Mouse (Mus musculus): ENCODE measurements around the gene Rab3il1. TPM values are rescaled to one million over a fixed set of nuclear protein-coding genes. Genes with fewer than 3 reads are reported as not detected.

Gene Rab3il1
- 25.2 and 26.2 TPM in 2 replicates for polyA plus RNA-seq (2015; fragmentation: Nextera tagmentation; extraction: Ambion mirVana)

- 83% methylated on average over 7 of the region's 7 CpGs for WGBS
- H3K4me1 ChIP-seq (replicated peaks): no peaks in the 10 kb centered on the region
- H3K27me3 ChIP-seq: no peaks in the 10 kb centered on the region
- no peak within 1 kb of the TSS for H3K4me3 ChIP-seq
- no peak within 1 kb of the TSS for H3K9ac ChIP-seq
- no peaks in the 10 kb centered on the region for H3K36me3 ChIP-seq
- H3K27ac ChIP-seq (replicated peaks): no peak within 1 kb of the TSS
- no peak within 1 kb of the TSS for H3K4me2 ChIP-seq
- H3K9me3 ChIP-seq: no peaks in the 10 kb centered on the region
- ATAC-seq (ENCODE audit: low read depth): no peak
Measured at GRCm38 (mm10) chr19:10001206-10001969, at the start of gene Rab3il1, which contains the start of gene Best1. Gene Rab3il1 (plus strand): TSS chr19:10001669. Gene Best1 (minus strand): TSS chr19:10001633.

- 72% methylated on average over 3 of the region's 3 CpGs for WGBS
- no peak for ATAC-seq (ENCODE audit: low read depth)
- H3K4me3 ChIP-seq: no peak overlapping the region
- H3K9me3 ChIP-seq: no peaks in the 10 kb centered on the region
- H3K27ac ChIP-seq (replicated peaks): no peak overlapping the region
- no peak overlapping the region for H3K4me2 ChIP-seq
- H3K9ac ChIP-seq: no peak overlapping the region
- H3K27me3 ChIP-seq: no peaks in the 10 kb centered on the region
- H3K4me1 ChIP-seq (replicated peaks): peaks cover 20% of the 10 kb centered on the region
- H3K36me3 ChIP-seq: no peaks in the 10 kb centered on the region
Measured at GRCm38 (mm10) chr19:9952390-9952789, 49.1 kb upstream of the Rab3il1 start.

GRCm38 (mm10) chr19:9952912-9953311 is 48.6 kb upstream of the Rab3il1 start:
- no peaks in the 10 kb centered on the region for H3K36me3 ChIP-seq
- ATAC-seq (ENCODE audit: low read depth): no peak
- H3K4me3 ChIP-seq: no peak overlapping the region
- H3K4me1 ChIP-seq (replicated peaks): peaks cover 20% of the 10 kb centered on the region
- no peak overlapping the region for H3K9ac ChIP-seq
- no peak overlapping the region for H3K27ac ChIP-seq (replicated peaks)
- no peak overlapping the region for H3K4me2 ChIP-seq
- H3K27me3 ChIP-seq: no peaks in the 10 kb centered on the region
- WGBS: 87% methylated on average over 3 of the region's 3 CpGs
- no peaks in the 10 kb centered on the region for H3K9me3 ChIP-seq

GRCm38 (mm10) chr19:9954055-9954810 is 47.2 kb upstream of the Rab3il1 start:
- Histone ChIP-seq H3K4me2 (no peak overlapping the region), H3K4me3 (no peak overlapping the region), H3K27ac (replicated peaks) (peak overlapping the region; percentile 28; the same call in 1 of the 2 replicates), H3K4me1 (replicated peaks) (peaks cover 20% of the 10 kb centered on the region), H3K9ac (no peak overlapping the region), H3K27me3 (no peaks in the 10 kb centered on the region), H3K9me3 (no peaks in the 10 kb centered on the region), H3K36me3 (no peaks in the 10 kb centered on the region)
- peak; percentile 83 for ATAC-seq (ENCODE audit: low read depth)
- 39% methylated on average over 7 of the region's 7 CpGs for WGBS

GRCm38 (mm10) chr19:9954811-9955202 is 46.7 kb upstream of the Rab3il1 start:
- Histone ChIP-seq H3K4me2 (no peak overlapping the region), H3K9me3 (no peaks in the 10 kb centered on the region), H3K27ac (replicated peaks) (0 out of 2 replicates have a peak overlapping the region, but pooled peaks have one; percentile 14), H3K36me3 (no peaks in the 10 kb centered on the region), H3K9ac (no peak overlapping the region), H3K4me3 (no peak overlapping the region), H3K4me1 (replicated peaks) (peaks cover 20% of the 10 kb centered on the region), H3K27me3 (no peaks in the 10 kb centered on the region)
- 54% methylated on average over 5 of the region's 5 CpGs for WGBS
- no peak for ATAC-seq (ENCODE audit: low read depth)

GRCm38 (mm10) chr19:9955438-9955837 is 46.0 kb upstream of the Rab3il1 start:
- WGBS: 87% methylated on average over 1 of the region's 1 CpGs
- H3K27ac ChIP-seq (replicated peaks): no peak overlapping the region
- ATAC-seq (ENCODE audit: low read depth): no peak

GRCm38 (mm10) chr19:9956624-9957388 is 44.7 kb upstream of the Rab3il1 start:
- Histone ChIP-seq H3K4me2 (no peak overlapping the region), H3K36me3 (no peaks in the 10 kb centered on the region), H3K27me3 (no peaks in the 10 kb centered on the region), H3K9ac (no peak overlapping the region), H3K4me1 (replicated peaks) (peaks cover 20% of the 10 kb centered on the region), H3K27ac (replicated peaks) (no peak overlapping the region), H3K9me3 (no peaks in the 10 kb centered on the region), H3K4me3 (no peak overlapping the region)
- 83% methylated on average over 4 of the region's 4 CpGs for WGBS
- no peak for ATAC-seq (ENCODE audit: low read depth)

More at GRCm38 (mm10) chr19:9955438-9955837, 46.0 kb upstream of the Rab3il1 start:
- Histone ChIP-seq H3K4me2 (no peak overlapping the region), H3K27me3 (no peaks in the 10 kb centered on the region), H3K4me1 (replicated peaks) (peaks cover 20% of the 10 kb centered on the region), H3K4me3 (no peak overlapping the region), H3K9ac (no peak overlapping the region), H3K36me3 (no peaks in the 10 kb centered on the region), H3K9me3 (no peaks in the 10 kb centered on the region)

- H3K27ac ChIP-seq (replicated peaks): no peak overlapping the region
- H3K36me3 ChIP-seq: no peaks in the 10 kb centered on the region
- peaks cover 20% of the 10 kb centered on the region for H3K4me1 ChIP-seq (replicated peaks)
- 84% methylated on average over 5 of the region's 5 CpGs for WGBS
- no peaks in the 10 kb centered on the region for H3K27me3 ChIP-seq
- no peaks in the 10 kb centered on the region for H3K9me3 ChIP-seq
- ATAC-seq (ENCODE audit: low read depth): no peak
- H3K9ac ChIP-seq: no peak overlapping the region
- no peak overlapping the region for H3K4me3 ChIP-seq
- no peak overlapping the region for H3K4me2 ChIP-seq
Measured at GRCm38 (mm10) chr19:9957965-9958364, 43.5 kb upstream of the Rab3il1 start.

- no peak overlapping the region for H3K27ac ChIP-seq (replicated peaks)
- H3K4me3 ChIP-seq: no peak overlapping the region
- H3K9me3 ChIP-seq: no peaks in the 10 kb centered on the region
- H3K27me3 ChIP-seq: no peaks in the 10 kb centered on the region
- no peak overlapping the region for H3K9ac ChIP-seq
- H3K4me1 ChIP-seq (replicated peaks): peaks cover 8% of the 10 kb centered on the region; the same call in 1 of the 2 replicates
- no peak overlapping the region for H3K4me2 ChIP-seq
- no peaks in the 10 kb centered on the region for H3K36me3 ChIP-seq
- 80% methylated on average over 5 of the region's 5 CpGs for WGBS
- no peak for ATAC-seq (ENCODE audit: low read depth)
Measured at GRCm38 (mm10) chr19:9960769-9961168, 40.7 kb upstream of the Rab3il1 start.

- Histone ChIP-seq H3K4me3 (no peak overlapping the region), H3K27me3 (no peaks in the 10 kb centered on the region), H3K36me3 (no peaks in the 10 kb centered on the region), H3K9me3 (no peaks in the 10 kb centered on the region), H3K4me2 (no peak overlapping the region), H3K27ac (replicated peaks) (no peak overlapping the region), H3K4me1 (replicated peaks) (no peaks in the 10 kb centered on the region), H3K9ac (no peak overlapping the region)
- whole genome bisulfite sequencing: 29% methylated on average over 7 of the region's 7 CpGs
- no peak for ATAC-seq (ENCODE audit: low read depth)
Measured at GRCm38 (mm10) chr19:9964205-9964916, 37.1 kb upstream of the Rab3il1 start.

- WGBS: 67% methylated on average over 2 of the region's 2 CpGs
- no peak for ATAC-seq (ENCODE audit: low read depth)
- no peaks in the 10 kb centered on the region for H3K9me3 ChIP-seq
- H3K27me3 ChIP-seq: no peaks in the 10 kb centered on the region
- H3K27ac ChIP-seq (replicated peaks): no peak overlapping the region
- H3K4me2 ChIP-seq: no peak overlapping the region
- no peak overlapping the region for H3K9ac ChIP-seq
- H3K4me1 ChIP-seq (replicated peaks): no peaks in the 10 kb centered on the region
- no peaks in the 10 kb centered on the region for H3K36me3 ChIP-seq
- no peak overlapping the region for H3K4me3 ChIP-seq
Measured at GRCm38 (mm10) chr19:9966096-9966867, 35.2 kb upstream of the Rab3il1 start.

All from neural tube, embryonic 13.5 days (tissue).